Mouse (Mus musculus): ENCODE data around the gene Atp5h.
"Not testable (repeated sequence)": the region's sequence is repeated elsewhere in the genome, so short reads cannot be mapped to it uniquely, and the experiment has no call there.

The Atp5h gene

GRCm38 (mm10) chr11:115419531-115420237 is at the start of gene Atp5h, which contains the start of gene Kctd2:
TSS of gene Atp5h (minus strand) at chr11:115419962.
TSS of gene Kctd2 (plus strand) at chr11:115420128.
- in situ Hi-C loops (cut with MboI; ENCODE audit: low sequenced_read_pairs): no loop called here

GRCm38 (mm10) chr11:115467217-115467618 is 47.5 kb upstream of the Atp5h start:
- in situ Hi-C loops (cut with MboI; ENCODE audit: low sequenced_read_pairs): no loop called here

GRCm38 (mm10) chr11:115464851-115465250 is 45.1 kb upstream of the Atp5h start:
- in situ Hi-C loops (cut with MboI; ENCODE audit: low sequenced_read_pairs): no loop called here

- in situ Hi-C loops (cut with MboI; ENCODE audit: low sequenced_read_pairs): no loop called here
Observed at GRCm38 (mm10) chr11:115463397-115463796, 43.6 kb upstream of the Atp5h start.

GRCm38 (mm10) chr11:115462243-115462891 is 42.6 kb upstream of the Atp5h start, which contains the start of gene Slc16a5:
TSS of gene Slc16a5 (plus strand) at chr11:115462474.
- in situ Hi-C loops (cut with MboI; ENCODE audit: low sequenced_read_pairs): no loop called here

GRCm38 (mm10) chr11:115461846-115462242 is 42.1 kb upstream of the Atp5h start:
- in situ Hi-C loops (cut with MboI; ENCODE audit: low sequenced_read_pairs): no loop called here

GRCm38 (mm10) chr11:115460976-115461375 is 41.2 kb upstream of the Atp5h start:
- in situ Hi-C loops (cut with MboI; ENCODE audit: low sequenced_read_pairs): no loop called here

GRCm38 (mm10) chr11:115457405-115457804 is 37.6 kb upstream of the Atp5h start:
- in situ Hi-C loops (cut with MboI; ENCODE audit: low sequenced_read_pairs): no loop called here

GRCm38 (mm10) chr11:115456182-115456581 is 36.4 kb upstream of the Atp5h start:
- in situ Hi-C loops (cut with MboI; ENCODE audit: low sequenced_read_pairs): no loop called here

- in situ Hi-C loops (cut with MboI; ENCODE audit: low sequenced_read_pairs): no loop called here
Observed at GRCm38 (mm10) chr11:115455619-115456018, 35.9 kb upstream of the Atp5h start.

- in situ Hi-C loops (cut with MboI; ENCODE audit: low sequenced_read_pairs): not testable (repeated sequence)
Observed at GRCm38 (mm10) chr11:115454822-115455221, 35.1 kb upstream of the Atp5h start.

- in situ Hi-C loops (cut with MboI; ENCODE audit: low sequenced_read_pairs): no loop called here
Observed at GRCm38 (mm10) chr11:115453306-115453705, 33.5 kb upstream of the Atp5h start.

- in situ Hi-C loops (cut with MboI; ENCODE audit: low sequenced_read_pairs): no loop called here
Observed at GRCm38 (mm10) chr11:115452281-115452860, 32.6 kb upstream of the Atp5h start.

GRCm38 (mm10) chr11:115451781-115452241 is 32.0 kb upstream of the Atp5h start:
- in situ Hi-C loops (cut with MboI; ENCODE audit: low sequenced_read_pairs): no loop called here

GRCm38 (mm10) chr11:115450176-115450575 is 30.4 kb upstream of the Atp5h start:
- in situ Hi-C loops (cut with MboI; ENCODE audit: low sequenced_read_pairs): no loop called here

GRCm38 (mm10) chr11:115448998-115449397 is 29.2 kb upstream of the Atp5h start:
- in situ Hi-C loops (cut with MboI; ENCODE audit: low sequenced_read_pairs): no loop called here

- in situ Hi-C loops (cut with MboI; ENCODE audit: low sequenced_read_pairs): no loop called here
Observed at GRCm38 (mm10) chr11:115448075-115448474, 28.3 kb upstream of the Atp5h start.

GRCm38 (mm10) chr11:115447321-115447885 is 27.6 kb upstream of the Atp5h start:
- in situ Hi-C loops (cut with MboI; ENCODE audit: low sequenced_read_pairs): no loop called here

GRCm38 (mm10) chr11:115446906-115447305 is 27.1 kb upstream of the Atp5h start:
- in situ Hi-C loops (cut with MboI; ENCODE audit: low sequenced_read_pairs): no loop called here

- in situ Hi-C loops (cut with MboI; ENCODE audit: low sequenced_read_pairs): no loop called here
Observed at GRCm38 (mm10) chr11:115441417-115441816, 21.7 kb upstream of the Atp5h start.

- in situ Hi-C loops (cut with MboI; ENCODE audit: low sequenced_read_pairs): no loop called here
Observed at GRCm38 (mm10) chr11:115439906-115440595, 20.3 kb upstream of the Atp5h start, which contains the start of gene Trim80. TSS of gene Trim80 (plus strand) at chr11:115440545.

All from CH12F3 (cell line).